1 mouse cellular context compared by ENCODE assay signal in genomic region chr17:23599605-23600063, GRCm38 (mm10).
TF ChIP-seq lines count a peak whose summit lies in the region.

No protein-coding gene starts in this region.

TF ChIP-seq in MEL, 35 proteins besides CTCF, POLR2A, EP300 and RAD21:
- TF ChIP-seq USF1 (IDR thresholded peaks at IDR 0.05; ENCODE audit: low read depth, low read length) (no peak), ZKSCAN1 (IDR thresholded peaks at IDR 0.05; ENCODE audit: low read depth, low read length) (no peak), MAZ (IDR thresholded peaks at IDR 0.05; ENCODE audit: low read depth, low read length) (peak; percentile 70; the same call in 1 of the 2 replicates), CHD2 (IDR thresholded peaks at IDR 0.05; ENCODE audit: low read length) (no peak), SMC3 (IDR thresholded peaks at IDR 0.05; ENCODE audit: low read depth, low read length) (peak; percentile 16; the same call in 1 of the 2 replicates), KAT2A (conservative IDR thresholded peaks at IDR 0.05; ENCODE audit: low read depth, low read length) (peak; percentile 39; the same call in 1 of the 2 replicates), NELFE (IDR thresholded peaks at IDR 0.05; ENCODE audit: low read depth, low read length) (peak; percentile 56), SIN3A (IDR thresholded peaks at IDR 0.05; ENCODE audit: low read length) (peak; percentile 87; the same call in 1 of the 2 replicates), MAX (IDR thresholded peaks at IDR 0.05; ENCODE audit: low read length) (peak; percentile 73), RCOR1 (IDR thresholded peaks at IDR 0.05; ENCODE audit: low read depth, low read length) (peak; percentile 33; the same call in 1 of the 2 replicates), MYC (IDR thresholded peaks at IDR 0.05; ENCODE audit: low read depth, low read length) (peak; percentile 66; the same call in 1 of the 2 replicates), GATA1 (IDR thresholded peaks at IDR 0.05; ENCODE audit: low read depth, low read length) (peak; percentile 57), MEF2A (IDR thresholded peaks at IDR 0.05; ENCODE audit: extremely low read depth, insufficient replicate concordance, low read depth, low read length, poor library complexity, severe bottlenecking) (no peak), UBTF (IDR thresholded peaks at IDR 0.05; ENCODE audit: borderline replicate concordance, insufficient read depth, low read depth, low read length) (no peak), HCFC1 (IDR thresholded peaks at IDR 0.05; ENCODE audit: low read depth, low read length) (peak; percentile 74; the same call in 1 of the 2 replicates), ZNF384 (IDR thresholded peaks at IDR 0.05; ENCODE audit: low read depth, low read length) (no peak), ELF1 (IDR thresholded peaks at IDR 0.05; ENCODE audit: low read depth, low read length) (no peak), POLR2AphosphoS5 (IDR thresholded peaks at IDR 0.05; ENCODE audit: borderline replicate concordance, low read depth, low read length) (no peak), MAFK (IDR thresholded peaks at IDR 0.05; ENCODE audit: borderline replicate concordance, low read depth, low read length) (no peak), TCF12 (IDR thresholded peaks at IDR 0.05; ENCODE audit: low read depth, low read length) (no peak), NRF1 (IDR thresholded peaks at IDR 0.05; ENCODE audit: insufficient read depth, low read depth, low read length, poor library complexity, severe bottlenecking) (no peak), POLR2AphosphoS2 (IDR thresholded peaks at IDR 0.05; ENCODE audit: low read length) (no peak; the same call in 1 of the 2 replicates), MYB (IDR thresholded peaks at IDR 0.05; ENCODE audit: low read depth, low read length) (no peak), ETS1 (IDR thresholded peaks at IDR 0.05; ENCODE audit: low read depth, low read length) (peak; percentile 28), USF2 (IDR thresholded peaks at IDR 0.05; ENCODE audit: borderline replicate concordance in 1 of 2, insufficient read depth in 1 of 2, low read depth in 1 of 2, low read length in 2 of 2) (no peak), ZC3H11A (IDR thresholded peaks at IDR 0.05; ENCODE audit: low read depth, low read length) (no peak), GABPA (IDR thresholded peaks at IDR 0.05; ENCODE audit: low read depth, low read length) (no peak), ZMIZ1 (IDR thresholded peaks at IDR 0.05; ENCODE audit: low read depth, low read length) (peak; percentile 61; the same call in 1 of the 2 replicates), JUND (IDR thresholded peaks at IDR 0.05; ENCODE audit: low read depth, low read length) (0 out of 2 replicates have a peak, but pooled peaks have one; percentile 43), CHD1 (IDR thresholded peaks at IDR 0.05; ENCODE audit: low read depth, low read length) (peak; percentile 99), TAL1 (IDR thresholded peaks at IDR 0.05; ENCODE audit: low read length) (no peak), MXI1 (IDR thresholded peaks at IDR 0.05; ENCODE audit: low read depth, low read length) (peak; percentile 71; the same call in 1 of the 2 replicates), TBP (IDR thresholded peaks at IDR 0.05; ENCODE audit: low read depth, low read length) (peak; percentile 79), BHLHE40 (IDR thresholded peaks at IDR 0.05; ENCODE audit: borderline replicate concordance, low read depth, low read length) (peak; percentile 49; the same call in 1 of the 2 replicates), E2F4 (IDR thresholded peaks at IDR 0.05; ENCODE audit: borderline replicate concordance, low read depth, low read length) (peak; percentile 79)
